Mouse (Mus musculus) stomach, embryonic 16.5 days (tissue): ENCODE data around the gene Fxyd2. TPM values are rescaled to one million over a fixed set of nuclear protein-coding genes. Genes with fewer than 3 reads are reported as not detected.

Experiments
- ATAC-seq: fragments of 200-750 bp; cut with Nextera tagmentation; 2 replicates; pipeline ENCODE4 v1.8.0; 2017; ENCODE audit warnings: moderate number of reproducible peaks, moderate TSS enrichment; ENCODE audit not compliant: insufficient read depth, low FRiP score
- H3K27ac ChIP-seq: fragments of 300-500 bp; sonication (generic); 2 replicates; pipeline ENCODE4 v1.5.1; 2014; ENCODE audit warnings: low read length
- H3K27me3 ChIP-seq: fragments of 300-500 bp; sonication (generic); 2 replicates; pipeline ENCODE4 v1.6.1; 2014; ENCODE audit warnings: low read length, control low read depth, mixed read lengths; ENCODE audit not compliant: control insufficient read depth, insufficient read depth
- H3K36me3 ChIP-seq: fragments of 300-500 bp; sonication (generic); 2 replicates; pipeline ENCODE4 v1.6.1; 2014; ENCODE audit warnings: low read length; ENCODE audit not compliant: control insufficient read depth, insufficient read depth
- H3K4me1 ChIP-seq: fragments of 300-500 bp; sonication (generic); 2 replicates; pipeline ENCODE4 v1.6.1; 2014; ENCODE audit warnings: low read length, control low read depth, mixed read lengths; ENCODE audit not compliant: control insufficient read depth, insufficient read depth
- H3K4me2 ChIP-seq: fragments of 300-500 bp; sonication (generic); 2 replicates; pipeline ENCODE4 v1.6.1; 2014; ENCODE audit warnings: low read depth, low read length, mixed read lengths
- H3K4me3 ChIP-seq: fragments of 300-500 bp; sonication (generic); replicated peaks from 2 replicates; pipeline ENCODE4 v1.5.1; 2014; ENCODE audit warnings: mild to moderate bottlenecking, low read length
- H3K9ac ChIP-seq: fragments of 300-500 bp; sonication (generic); 2 replicates; pipeline ENCODE4 v1.6.1; 2014; ENCODE audit warnings: low read length
- H3K9me3 ChIP-seq: fragments of 300-500 bp; sonication (generic); replicated peaks from 2 replicates; pipeline ENCODE4 v1.6.1; 2016; ENCODE audit warnings: low read length, control low read depth; ENCODE audit not compliant: control insufficient read depth
- WGBS: fragments of 180-500 bp; shearing (Covaris S2); extraction: QIAGEN DNeasy Blood & Tissue Kit; methylation state at CpG from one replicate; pipeline ENCODE4 v1.1.7; 2014; 5-methylcytosine and 5-hydroxymethylcytosine counted together
- polyA plus RNA-seq: library from polyadenylated mRNA; unstranded; fragments of >200 nt; fragmentation: Nextera tagmentation; extraction: Ambion mirVana; gene quantifications from 2 replicates; pipeline ENCODE4 v1.2.1, GENCODE M21; 2015

Gene Fxyd2
- polyA plus RNA-seq, 1 experiment from 2014 or later: 2.5 TPM

DNA sequence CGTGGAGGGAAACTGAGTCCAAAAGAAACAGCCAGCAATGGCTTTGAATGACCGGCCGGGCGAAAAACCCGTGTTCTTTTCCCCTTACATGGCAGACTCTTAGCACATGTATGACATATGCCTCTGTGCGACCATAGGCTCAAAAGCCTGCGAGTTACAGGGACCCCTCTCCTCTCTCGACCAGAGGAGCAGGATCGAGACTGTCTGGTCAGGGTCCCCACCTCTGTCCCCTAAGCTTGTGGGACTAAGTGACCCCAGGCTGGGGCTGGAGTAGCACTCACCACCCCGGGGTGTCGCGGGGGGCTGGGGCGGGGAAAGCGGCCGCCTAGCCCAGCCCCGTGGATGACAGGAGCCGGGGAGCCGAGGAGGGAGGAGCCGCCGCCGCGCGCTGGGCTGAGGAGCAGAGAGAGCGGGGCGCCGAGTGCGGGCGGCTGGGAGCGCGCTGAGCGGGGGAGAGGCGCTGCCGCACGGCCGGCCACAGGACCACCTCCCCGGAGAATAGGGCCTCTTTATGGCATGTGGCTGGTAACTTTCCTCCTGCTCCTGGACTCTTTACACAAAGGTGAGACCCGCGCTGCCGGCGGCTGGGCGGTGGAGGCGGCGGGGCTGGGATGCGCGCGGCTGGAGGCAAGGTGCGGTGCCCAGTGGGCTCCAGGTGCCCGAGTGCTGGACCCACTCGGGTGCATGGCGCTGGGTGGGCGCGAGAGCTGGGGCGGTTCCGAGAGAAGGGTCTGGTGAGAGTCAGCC is 30.7 kb downstream of the Fxyd2 start:
- peak overlapping the region; percentile 39 for H3K4me3 ChIP-seq

DNA sequence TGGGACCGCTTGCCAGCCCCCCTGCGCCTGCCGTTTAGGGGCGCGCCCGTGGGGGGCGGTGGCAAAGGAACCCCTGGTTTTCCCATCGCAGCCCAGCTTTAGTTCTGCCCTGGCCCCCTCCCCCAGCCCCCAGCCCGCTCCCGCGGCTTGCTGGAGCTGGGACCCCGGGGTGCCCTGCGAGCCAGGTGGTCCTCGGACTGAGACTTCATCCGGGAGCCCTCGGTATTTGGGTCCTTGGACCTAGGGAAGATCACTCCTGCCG is 31.2 kb downstream of the Fxyd2 start:
- no peaks in the 10 kb centered on the region for H3K36me3 ChIP-seq
- H3K4me3 ChIP-seq: peak overlapping the region; percentile 39
- peaks cover 44% of the 10 kb centered on the region for H3K27me3 ChIP-seq
- H3K4me1 ChIP-seq: peaks cover 3% of the 10 kb centered on the region; the same call in 1 of the 2 replicates
- no peak for ATAC-seq
- 3% methylated on average over 16 of the region's 17 CpGs for WGBS
- no peak overlapping the region for H3K27ac ChIP-seq
- 0 out of 2 replicates have a peak overlapping the region, but pooled peaks have one; percentile 6 for H3K9ac ChIP-seq
- peak overlapping the region; percentile 54 for H3K4me2 ChIP-seq
- no peaks in the 10 kb centered on the region for H3K9me3 ChIP-seq

More for the DNA sequence above, 30.7 kb downstream of the Fxyd2 start:
- no peaks in the 10 kb centered on the region for H3K36me3 ChIP-seq
- 3% methylated on average over 49 of the region's 54 CpGs for WGBS
- no peak overlapping the region for H3K27ac ChIP-seq
- 0 out of 2 replicates have a peak overlapping the region, but pooled peaks have one; percentile 27 for H3K9ac ChIP-seq
- no peak for ATAC-seq
- peaks cover 3% of the 10 kb centered on the region; the same call in 1 of the 2 replicates for H3K4me1 ChIP-seq
- no peaks in the 10 kb centered on the region for H3K9me3 ChIP-seq
- H3K27me3 ChIP-seq: peaks cover 44% of the 10 kb centered on the region
- H3K4me2 ChIP-seq: peak overlapping the region; percentile 54

DNA sequence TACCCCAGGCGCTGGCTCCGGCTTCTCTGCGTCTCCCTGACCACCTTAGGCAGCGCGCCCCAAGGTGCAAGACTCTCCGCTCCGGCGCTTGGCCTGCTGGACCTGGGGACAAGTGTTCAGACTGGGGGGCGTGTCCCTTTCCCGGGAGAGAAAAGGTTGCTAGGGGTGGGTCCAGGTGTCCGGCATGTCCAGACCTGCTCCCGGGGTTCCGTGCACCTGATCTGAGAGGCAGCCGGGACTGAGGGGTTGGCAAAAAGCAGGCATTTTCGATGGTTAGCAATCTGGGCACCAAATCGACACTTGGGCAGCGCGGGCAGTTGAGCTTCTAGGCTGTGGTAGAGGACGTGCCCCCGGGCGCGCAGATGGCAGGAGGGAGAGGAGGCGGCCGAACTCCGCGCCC is 31.7 kb downstream of the Fxyd2 start:
- no peak overlapping the region for H3K27ac ChIP-seq
- H3K4me2 ChIP-seq: peak overlapping the region; percentile 54
- no peaks in the 10 kb centered on the region for H3K36me3 ChIP-seq
- no peak for ATAC-seq
- H3K4me1 ChIP-seq: peaks cover 3% of the 10 kb centered on the region; the same call in 1 of the 2 replicates
- no peaks in the 10 kb centered on the region for H3K9me3 ChIP-seq
- H3K27me3 ChIP-seq: peaks cover 44% of the 10 kb centered on the region
- no peak overlapping the region for H3K9ac ChIP-seq
- H3K4me3 ChIP-seq: peak overlapping the region; percentile 39
- 3% methylated on average over 26 of the region's 26 CpGs for WGBS

DNA sequence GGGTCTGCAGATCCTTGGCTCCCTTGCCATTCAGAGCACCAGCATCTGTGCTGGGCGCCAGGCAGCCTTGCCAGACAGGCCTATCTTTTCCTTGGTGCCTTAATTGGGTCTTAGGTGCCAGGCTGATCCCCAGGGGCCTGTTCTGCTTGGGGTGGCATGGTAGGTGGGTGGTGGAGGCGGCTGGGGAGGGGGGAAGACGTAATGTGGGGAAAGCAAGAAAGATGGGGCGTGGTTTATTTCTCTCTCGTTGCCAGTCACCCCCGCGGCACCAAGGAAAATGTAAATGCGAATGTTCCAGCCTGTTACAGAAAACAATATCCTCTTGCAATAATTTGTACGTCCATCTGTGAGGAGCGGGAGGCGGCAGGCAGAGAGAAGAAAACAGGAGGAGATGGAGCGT is 33.2 kb downstream of the Fxyd2 start:
- H3K27me3 ChIP-seq: peaks cover 44% of the 10 kb centered on the region

DNA sequence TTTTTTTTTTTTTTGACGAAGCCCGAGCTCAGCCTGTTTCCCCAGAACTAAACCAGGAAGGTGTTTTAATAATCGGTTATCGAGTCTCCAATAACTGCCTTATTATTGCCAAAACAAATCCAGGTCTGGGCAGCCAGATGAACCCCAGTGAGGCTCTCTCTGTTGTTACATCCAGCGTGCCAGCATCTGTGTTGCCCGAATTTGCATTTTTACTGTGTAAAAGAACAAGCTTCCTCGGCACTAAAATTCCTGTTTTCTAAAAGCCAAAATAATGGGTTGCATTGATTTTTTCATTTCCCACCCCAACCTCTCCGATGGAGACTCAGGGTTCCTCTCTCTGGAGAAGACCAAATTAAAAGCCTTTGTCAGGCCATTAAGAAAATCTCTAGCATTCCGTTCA is 33.6 kb downstream of the Fxyd2 start:
- H3K27me3 ChIP-seq: peaks cover 44% of the 10 kb centered on the region
- no peak overlapping the region for H3K9ac ChIP-seq
- peaks cover 3% of the 10 kb centered on the region; the same call in 1 of the 2 replicates for H3K4me1 ChIP-seq
- H3K36me3 ChIP-seq: no peaks in the 10 kb centered on the region
- H3K4me3 ChIP-seq: no peak overlapping the region
- ATAC-seq: no peak
- WGBS: 84% methylated on average over 9 of the region's 9 CpGs
- no peak overlapping the region for H3K4me2 ChIP-seq
- no peak overlapping the region for H3K27ac ChIP-seq
- H3K9me3 ChIP-seq: no peaks in the 10 kb centered on the region

More for the DNA sequence above, 33.2 kb downstream of the Fxyd2 start:
- no peak overlapping the region for H3K27ac ChIP-seq
- H3K9me3 ChIP-seq: no peaks in the 10 kb centered on the region
- H3K4me1 ChIP-seq: peaks cover 3% of the 10 kb centered on the region; the same call in 1 of the 2 replicates
- WGBS: 75% methylated on average over 12 of the region's 12 CpGs
- ATAC-seq: no peak
- H3K36me3 ChIP-seq: no peaks in the 10 kb centered on the region
- H3K9ac ChIP-seq: no peak overlapping the region
- H3K4me2 ChIP-seq: no peak overlapping the region
- H3K4me3 ChIP-seq: no peak overlapping the region

DNA sequence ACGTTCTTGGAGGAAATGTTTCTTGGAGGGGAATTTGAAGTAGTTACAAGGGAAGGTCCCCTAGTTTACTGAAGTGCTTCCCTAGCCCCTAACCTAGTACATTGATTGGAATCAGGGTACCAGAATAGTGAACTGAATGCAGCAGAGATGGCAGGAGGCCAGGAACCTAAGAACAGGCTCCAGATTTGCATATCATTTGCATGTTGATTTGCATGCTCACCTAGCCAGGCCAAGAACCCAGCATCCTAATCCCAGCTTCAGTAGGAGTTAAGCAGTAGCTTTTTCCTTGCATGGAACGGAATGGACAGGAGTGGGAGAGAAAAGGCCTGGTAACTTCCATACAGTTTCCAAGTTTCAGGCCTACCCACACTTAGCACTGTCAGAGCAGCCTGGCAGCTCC is 34.7 kb downstream of the Fxyd2 start:
- Histone ChIP-seq H3K27ac (no peak overlapping the region), H3K36me3 (no peaks in the 10 kb centered on the region), H3K4me1 (peaks cover 3% of the 10 kb centered on the region; the same call in 1 of the 2 replicates), H3K27me3 (peaks cover 37% of the 10 kb centered on the region), H3K4me2 (no peak overlapping the region), H3K4me3 (no peak overlapping the region), H3K9ac (no peak overlapping the region), H3K9me3 (no peaks in the 10 kb centered on the region)
- ATAC-seq: no peak
- whole genome bisulfite sequencing: 75% methylated on average over 2 of the region's 2 CpGs

DNA sequence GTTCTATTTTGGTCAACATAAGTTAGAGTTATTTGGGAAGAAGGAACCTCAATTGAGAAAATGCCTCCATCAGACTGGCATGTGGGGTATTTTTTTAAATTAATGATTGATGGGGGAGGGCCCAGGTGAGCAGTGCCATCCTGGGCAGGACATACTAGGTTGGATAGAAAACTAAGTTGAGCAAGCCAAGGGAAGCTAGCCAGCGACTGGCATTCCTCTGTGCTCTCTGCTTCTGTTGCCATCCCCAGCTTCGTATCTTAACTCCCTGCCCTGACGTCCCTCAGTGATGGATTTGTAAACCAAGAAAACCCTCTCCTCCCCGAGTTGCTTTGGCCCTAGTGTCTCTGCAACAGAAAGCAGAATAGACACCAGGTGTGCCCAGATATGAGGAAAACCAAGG is 39.6 kb downstream of the Fxyd2 start:
- Histone ChIP-seq H3K27me3 (no peaks in the 10 kb centered on the region), H3K27ac (no peak overlapping the region), H3K4me1 (no peaks in the 10 kb centered on the region), H3K9me3 (no peaks in the 10 kb centered on the region), H3K36me3 (no peaks in the 10 kb centered on the region), H3K9ac (no peak overlapping the region), H3K4me3 (no peak overlapping the region), H3K4me2 (no peak overlapping the region)
- ATAC-seq: no peak
- WGBS: 50% methylated on average over 4 of the region's 4 CpGs

DNA sequence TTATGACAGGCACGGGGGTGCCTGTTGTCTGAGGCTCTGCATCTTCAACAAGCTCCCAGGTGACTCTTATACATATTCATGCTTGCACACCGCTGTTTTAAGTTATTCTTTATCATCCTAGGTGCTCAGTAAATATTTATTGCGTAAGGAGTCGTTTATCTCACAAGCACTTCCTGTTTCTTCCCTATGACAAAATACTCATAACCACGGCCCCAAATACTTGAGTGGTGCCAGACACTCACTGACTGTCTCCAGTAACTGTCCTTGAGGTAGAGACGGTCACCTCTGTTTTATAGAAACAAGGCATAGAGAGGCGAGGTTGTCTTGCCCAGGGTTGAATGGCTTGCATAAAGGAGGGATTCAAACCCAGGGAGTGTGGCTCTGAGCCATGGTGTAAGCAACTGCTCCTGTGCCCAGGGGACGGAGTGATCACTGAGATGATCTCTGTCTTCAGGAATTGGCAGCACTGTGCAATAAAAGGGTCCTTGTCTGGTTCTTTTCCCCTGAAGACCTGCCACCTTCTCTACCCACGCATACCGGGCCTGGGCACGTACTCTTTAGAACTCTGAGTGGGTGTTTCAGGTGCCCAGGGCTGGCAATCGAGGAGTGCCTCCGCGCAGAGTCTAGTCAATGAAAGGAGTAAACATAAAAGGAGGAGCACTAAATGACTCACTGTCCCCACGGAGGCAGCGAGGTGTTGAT is 40.8 kb downstream of the Fxyd2 start:
- Histone ChIP-seq H3K36me3 (no peaks in the 10 kb centered on the region), H3K4me3 (no peak overlapping the region), H3K9me3 (no peaks in the 10 kb centered on the region), H3K4me2 (no peak overlapping the region), H3K27ac (no peak overlapping the region), H3K4me1 (no peaks in the 10 kb centered on the region), H3K9ac (no peak overlapping the region), H3K27me3 (no peaks in the 10 kb centered on the region)
- ATAC-seq: no peak
- 62% methylated on average over 16 of the region's 16 CpGs for WGBS

DNA sequence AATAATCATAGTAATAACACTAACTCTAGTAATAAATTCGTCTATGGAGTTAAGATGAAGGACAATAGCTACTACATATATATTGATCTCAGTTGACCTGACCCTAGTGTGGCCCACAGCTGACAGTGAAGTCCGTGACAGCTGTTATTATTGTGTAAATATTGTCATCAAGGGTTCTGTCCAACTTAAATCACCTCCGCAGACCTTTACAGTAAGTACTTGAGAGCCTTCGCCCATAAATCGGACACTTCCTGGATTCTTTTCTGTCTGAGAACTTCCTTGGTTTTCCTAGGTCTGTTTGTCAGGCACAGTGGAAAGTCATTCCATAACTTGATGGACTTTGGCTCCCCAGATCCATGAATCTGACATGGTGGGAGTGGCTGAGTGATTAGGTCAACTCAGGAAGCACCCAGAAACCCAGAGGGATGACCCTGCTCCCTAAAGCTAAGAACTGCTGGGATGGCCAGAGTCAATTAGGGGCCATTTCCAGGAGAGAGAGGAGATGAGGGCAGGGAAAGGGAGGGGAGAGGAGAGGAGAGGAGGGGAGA is 44.9 kb downstream of the Fxyd2 start:
- H3K9ac ChIP-seq: no peak overlapping the region
- no peak overlapping the region for H3K4me3 ChIP-seq
- H3K4me1 ChIP-seq: no peaks in the 10 kb centered on the region
- H3K36me3 ChIP-seq: no peaks in the 10 kb centered on the region
- H3K27ac ChIP-seq: no peak overlapping the region
- no peak overlapping the region for H3K4me2 ChIP-seq
- ATAC-seq: no peak
- no peaks in the 10 kb centered on the region for H3K27me3 ChIP-seq
- H3K9me3 ChIP-seq: no peaks in the 10 kb centered on the region
- WGBS: 63% methylated on average over 5 of the region's 5 CpGs
